Mouse (Mus musculus): Measurements from ENCODE around the gene Nrsn2. TPM values are rescaled to one million over a fixed set of nuclear protein-coding genes. Genes with fewer than 3 reads are reported as not detected.

Nrsn2 gene
- not detected for total RNA-seq (2021)
- long read RNA-seq, experiment 1: 0 reads
- long read RNA-seq, experiment 2: 0 reads

DNA sequence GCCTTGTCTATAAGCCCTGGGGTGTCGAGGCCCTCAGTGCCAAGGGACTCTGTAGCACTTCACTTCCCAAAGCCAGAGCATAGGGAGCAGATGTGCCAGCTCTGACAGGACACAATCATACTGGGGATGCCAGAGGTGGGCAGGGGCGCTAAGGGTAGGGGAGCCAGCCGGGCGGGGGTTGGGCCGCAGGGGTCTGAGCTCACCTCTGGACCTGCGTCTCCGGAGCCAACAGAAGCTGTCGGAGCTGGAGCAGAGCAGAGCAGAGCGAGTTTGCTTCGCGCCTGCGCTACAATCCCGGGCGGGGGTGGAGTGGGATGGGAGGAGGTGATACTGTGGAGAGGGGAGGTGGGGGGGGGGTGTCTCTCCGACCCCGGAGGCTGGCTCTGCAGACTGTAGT lies at the start of gene Nrsn2:
TSS of gene Nrsn2 (minus strand) at position 294 of the 397 bp plus-strand sequence.
- intact Hi-C loops (cut with DNase I): no loop called here
- DNase-seq: no peak

DNA sequence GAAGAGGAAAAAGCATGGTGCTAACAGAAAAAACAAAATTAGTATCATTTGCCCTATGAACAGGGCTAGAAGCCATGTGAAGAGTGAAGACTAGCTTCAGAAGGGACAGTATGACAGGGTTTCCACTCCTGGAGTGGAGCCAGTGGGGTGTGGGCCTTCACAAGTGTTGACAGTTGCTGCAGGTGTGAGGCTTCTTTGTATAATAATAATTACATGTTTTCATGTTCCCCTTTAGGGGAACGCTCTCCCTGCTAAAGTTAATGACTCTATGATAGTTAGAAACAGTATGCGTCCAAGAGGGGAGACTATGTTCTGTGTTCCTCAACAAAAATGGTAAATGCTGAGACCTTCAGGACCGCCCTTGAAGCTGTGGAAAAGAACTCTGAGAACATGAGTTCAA lies 39.3 kb upstream of the Nrsn2 start:
- no peak for DNase-seq
- intact Hi-C loops (cut with DNase I): no loop called here

DNA sequence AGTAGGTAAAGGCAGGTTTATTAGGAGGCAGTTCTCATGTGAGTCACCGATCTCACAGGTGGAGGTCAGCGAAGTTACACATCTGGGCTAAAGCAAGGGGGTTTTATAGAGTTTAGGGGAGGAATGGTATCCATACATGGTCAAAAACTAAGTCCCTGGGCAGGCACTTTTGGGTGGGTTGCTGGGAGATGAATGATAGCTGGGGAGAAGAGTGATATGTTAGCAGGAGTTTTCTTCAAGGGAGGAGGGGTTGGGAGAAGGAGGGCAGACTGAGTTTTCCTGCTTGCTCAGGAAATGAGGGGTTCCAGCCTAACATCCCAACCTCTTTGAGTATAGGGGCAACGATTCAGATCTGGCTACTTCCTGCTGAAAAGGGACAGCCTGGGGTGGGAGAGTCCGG lies 38.8 kb upstream of the Nrsn2 start, which contains the start of gene 6820408C15Rik:
TSS of gene 6820408C15Rik (plus strand) at position 301 of the 400 bp plus-strand sequence.
- no peak for DNase-seq
- intact Hi-C loops (cut with DNase I): no loop called here

DNA sequence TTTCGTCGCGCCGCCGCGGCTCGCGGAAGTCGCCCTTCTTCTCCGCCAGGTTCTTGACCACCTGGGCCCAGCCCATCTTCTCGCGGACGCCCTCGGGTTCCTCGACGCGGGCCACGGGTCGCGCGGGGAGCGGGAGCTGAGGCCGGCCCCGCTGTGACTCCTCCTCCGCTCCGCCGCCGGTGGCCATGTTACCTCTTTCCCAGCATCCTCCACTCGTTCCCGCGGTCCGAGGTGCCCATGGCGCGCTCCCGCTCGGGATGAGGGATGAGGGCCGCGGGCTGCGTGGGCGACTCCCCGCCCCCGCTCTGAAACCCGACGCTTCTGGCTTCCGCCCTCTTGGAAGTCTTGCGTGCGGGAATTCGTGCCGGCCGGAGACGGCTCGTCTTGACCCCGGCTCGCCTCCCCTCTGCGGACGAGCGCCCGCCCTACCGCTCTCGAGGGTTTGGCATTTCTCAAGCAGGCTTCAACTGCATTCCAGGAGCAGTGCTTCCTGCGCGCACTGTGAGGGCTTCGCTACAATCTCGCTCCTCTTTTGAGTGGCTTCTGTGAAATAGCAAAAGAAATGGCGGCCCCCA lies 38.2 kb upstream of the Nrsn2 start, which contains the start of gene Zcchc3:
TSS of gene Zcchc3 (minus strand) at position 437 of the 575 bp plus-strand sequence.
- DNase-seq: peak; percentile 69 to 74
- intact Hi-C loops (cut with DNase I): no loop called here

DNA sequence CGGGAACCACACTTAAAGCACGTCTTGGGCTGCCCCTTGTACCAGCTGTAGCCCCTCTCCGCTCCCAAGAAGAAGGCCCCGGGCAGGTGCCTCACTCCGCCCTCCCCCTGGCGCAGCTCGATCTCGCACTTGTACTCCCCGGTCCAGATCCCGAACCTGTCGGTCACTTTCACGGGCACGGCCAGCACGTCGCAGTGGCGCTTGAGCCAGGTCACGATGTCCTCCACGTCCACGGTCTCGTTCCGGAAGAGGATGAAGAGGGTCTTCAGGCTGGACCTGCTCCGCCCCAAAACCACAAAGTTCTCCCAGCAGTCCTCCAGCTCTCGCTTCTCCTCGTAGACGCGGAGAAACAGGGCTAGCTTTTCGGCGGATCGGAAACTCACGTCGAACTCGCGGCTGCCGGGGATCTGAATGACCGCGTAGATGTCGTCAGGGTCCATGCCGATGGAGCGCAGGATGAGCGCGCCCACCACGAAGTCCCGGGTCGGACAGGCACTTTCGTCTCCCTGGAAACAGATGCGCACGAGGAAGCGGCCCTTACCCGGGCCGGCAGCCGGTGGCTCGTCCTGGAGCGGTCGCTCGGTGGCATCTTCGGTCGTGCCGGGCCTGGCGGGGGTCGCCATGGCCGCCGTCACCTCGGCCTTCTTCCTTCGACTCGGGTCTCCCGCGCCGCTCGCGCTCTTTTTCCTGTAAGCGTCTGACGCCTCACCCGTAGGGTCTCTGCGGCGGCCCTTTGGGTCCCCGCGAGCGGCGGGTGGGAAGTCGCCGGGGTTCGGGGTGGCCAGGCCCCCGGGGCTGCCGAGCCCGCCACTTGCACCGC lies 37.5 kb upstream of the Nrsn2 start:
- DNase-seq: peak in 1 of 2 experiments; percentile 29
- intact Hi-C loops (cut with DNase I): no loop called here

DNA sequence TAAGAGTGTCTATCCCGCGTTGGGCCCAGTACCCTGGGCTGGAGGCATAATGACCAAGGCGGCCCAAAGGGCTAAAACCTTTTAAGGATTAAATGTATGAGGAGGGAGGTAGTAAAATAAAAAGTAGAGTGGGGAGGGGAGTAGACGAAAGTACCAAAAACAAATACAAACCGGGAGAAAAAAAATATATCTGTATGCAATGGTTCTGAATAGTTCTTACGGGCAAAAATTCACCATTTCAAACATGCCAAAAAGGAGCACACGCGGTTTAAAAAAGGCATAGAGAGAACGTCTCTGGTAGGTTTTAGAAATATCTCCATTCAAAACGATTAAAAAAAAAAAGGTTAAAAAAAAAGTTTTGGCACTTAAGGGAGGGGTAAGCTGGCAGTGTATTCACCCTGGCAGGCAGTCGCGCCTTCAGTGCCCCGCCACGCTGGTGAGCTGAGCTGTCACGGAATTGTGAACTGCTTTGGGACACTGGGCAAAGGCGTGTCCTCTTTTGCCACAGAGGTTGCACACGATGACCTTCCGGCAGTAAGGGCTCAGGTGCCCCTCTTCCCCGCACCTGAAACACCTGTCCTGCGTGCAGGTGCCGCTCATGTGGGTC lies 36.8 kb upstream of the Nrsn2 start:
- DNase-seq: no peak
- intact Hi-C loops (cut with DNase I): no loop called here

DNA sequence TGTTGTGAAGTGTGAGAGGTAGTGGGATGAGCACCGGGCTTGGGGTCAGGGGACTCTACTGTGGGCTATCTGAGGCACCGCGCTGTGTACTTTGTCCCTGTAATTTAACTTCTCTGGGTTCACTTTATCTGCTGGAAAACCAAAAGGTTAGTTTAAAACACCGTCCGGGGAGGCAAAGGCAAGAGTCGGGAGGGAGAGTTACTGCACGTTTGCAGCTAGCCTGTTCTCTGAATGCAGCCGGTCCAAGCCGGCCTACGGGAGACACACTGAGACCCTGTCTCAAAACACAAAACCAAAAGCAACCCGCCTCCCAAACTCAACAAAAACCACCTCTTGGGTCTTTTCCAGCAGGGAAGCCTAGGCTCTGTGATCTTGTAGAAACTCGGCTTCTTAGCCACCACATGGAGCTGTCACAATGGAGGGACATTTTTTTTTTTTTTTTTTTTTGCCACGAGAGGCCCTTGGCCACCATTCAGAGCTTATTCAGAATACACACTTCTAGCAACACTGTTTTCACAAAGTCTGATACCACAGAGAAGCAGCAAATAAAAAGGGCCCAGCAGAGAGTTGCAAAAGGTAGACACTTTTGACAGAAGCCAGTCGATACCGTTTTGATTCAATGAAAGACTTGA lies 36.2 kb upstream of the Nrsn2 start:
- intact Hi-C loops (cut with DNase I): no loop called here
- no peak for DNase-seq

DNA sequence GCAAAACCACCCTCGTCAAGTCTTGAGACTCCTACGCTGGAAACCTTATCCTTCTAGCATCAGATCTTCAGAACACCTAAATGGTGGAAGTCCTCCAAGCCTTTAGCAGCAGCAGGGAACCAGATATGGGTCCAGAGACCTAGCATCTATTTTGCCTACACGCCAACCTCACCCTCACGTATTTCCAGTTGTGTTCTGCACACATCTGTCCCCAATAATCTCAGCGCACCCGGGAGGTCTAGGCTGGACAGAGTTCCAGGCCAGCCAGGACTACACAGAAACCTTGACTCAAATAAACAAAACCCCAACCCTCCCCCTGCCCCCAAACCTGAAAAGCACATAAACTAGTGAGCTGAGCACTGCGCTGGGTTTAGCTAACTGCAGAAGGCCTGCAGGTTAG lies 35.0 kb upstream of the Nrsn2 start:
- intact Hi-C loops (cut with DNase I): no loop called here
- DNase-seq: no peak

DNA sequence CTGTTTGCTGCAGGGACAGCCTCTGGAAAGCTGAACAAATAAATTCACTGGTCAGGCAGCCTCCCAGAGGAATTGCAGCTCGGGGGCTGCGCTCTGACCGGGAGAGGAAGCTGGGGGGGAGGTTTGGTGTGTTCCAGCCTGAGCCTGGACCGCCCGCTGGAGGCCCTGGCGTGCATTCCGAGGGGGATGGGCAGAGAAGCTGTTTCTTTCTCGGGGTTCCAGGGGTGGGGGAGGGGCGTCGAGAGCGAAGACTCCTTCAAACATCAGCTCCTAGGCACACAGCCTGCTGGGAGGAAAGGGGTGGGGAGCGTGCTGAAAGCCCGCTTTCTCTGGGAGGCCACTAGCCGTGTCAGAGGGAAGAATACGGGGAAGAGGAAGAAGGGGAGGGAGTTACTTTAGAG lies 34.5 kb upstream of the Nrsn2 start:
- DNase-seq: peak; percentile 45 to 63
- intact Hi-C loops (cut with DNase I): no loop called here

DNA sequence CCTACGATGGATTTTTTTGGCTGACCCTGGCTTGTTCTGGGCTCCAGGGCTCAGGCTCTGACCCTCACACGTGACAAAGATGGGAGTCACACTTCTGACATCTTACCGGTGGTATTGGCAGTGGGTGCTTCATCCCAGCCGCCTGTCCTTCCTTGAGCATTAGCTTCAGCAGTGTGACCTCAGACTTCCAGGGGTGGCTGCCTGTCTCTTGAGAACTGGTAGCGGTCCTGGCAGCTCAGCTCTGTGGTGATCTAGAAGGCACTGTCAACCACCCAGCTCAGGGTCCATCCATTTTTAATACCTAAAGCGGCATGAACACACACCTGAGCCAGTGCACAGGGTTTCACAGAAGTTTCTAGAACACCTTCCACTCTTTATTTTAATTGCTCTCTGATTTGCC lies 33.3 kb upstream of the Nrsn2 start:
- intact Hi-C loops (cut with DNase I): no loop called here

DNA sequence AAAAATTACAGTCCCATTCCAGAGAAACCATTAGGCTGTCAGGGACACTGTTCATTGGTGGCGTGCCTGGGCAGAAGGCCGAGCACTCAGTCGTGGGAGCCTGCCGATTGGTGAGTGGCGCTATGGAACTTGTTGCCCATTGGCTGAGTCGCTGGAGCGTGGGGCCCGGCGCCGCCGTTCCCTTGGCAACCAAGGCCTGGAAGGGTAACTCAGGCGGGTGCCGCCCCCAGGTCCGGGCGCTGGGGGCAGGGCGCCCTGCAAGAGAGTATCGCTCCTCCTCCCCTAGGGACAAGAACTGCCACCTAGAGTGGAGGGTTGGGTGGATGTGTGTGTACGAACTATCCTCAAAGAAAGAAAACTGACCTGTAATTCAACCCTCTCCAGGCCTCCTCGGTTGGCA lies 29.7 kb upstream of the Nrsn2 start:
- intact Hi-C loops (cut with DNase I): no loop called here
- DNase-seq: peak; percentile 84 to 90

More for the DNA sequence above, 33.3 kb upstream of the Nrsn2 start:
- no peak for DNase-seq

DNA sequence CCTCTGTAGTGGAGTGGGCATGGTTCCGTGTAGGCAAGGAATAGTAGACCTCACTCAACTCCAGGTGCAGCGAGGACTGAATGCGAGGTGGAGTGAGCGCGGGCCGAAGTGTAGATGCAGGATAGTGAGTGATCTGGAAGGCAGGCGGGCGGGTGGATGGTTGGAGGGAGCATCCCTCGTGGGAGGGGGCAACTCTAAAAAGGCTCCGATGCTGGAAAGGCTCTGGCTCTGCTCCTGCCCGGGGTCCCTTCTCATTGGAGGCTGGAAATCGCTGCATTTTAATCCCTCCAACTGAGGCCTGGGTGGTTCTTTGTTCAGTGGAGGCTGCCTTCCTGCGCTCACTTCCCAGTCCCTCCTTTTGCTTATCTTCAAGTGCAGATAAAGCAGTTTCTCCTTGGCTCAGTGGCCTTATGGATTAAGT lies 22.7 kb upstream of the Nrsn2 start:
- intact Hi-C loops (cut with DNase I): no loop called here
- no peak for DNase-seq

DNA sequence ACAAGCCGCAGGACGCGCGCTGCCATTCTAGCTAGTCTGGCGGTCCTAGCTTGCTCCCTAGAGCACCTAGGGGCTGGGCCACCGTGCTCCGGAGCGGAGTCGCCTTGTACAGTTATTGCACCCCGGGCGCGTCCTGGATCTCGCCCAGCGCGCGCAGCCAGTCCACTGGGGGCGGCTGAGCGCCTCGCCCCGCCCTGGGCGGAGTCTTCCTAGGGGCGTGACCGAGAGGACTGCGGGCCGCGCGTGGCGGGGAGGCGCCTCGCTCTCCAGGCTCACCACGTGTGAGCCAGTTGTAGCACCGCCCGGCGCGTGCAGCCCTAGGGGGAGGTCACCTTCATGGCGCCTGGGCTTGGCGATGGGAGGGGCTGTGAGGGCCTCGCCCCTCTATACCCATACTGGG lies 22.3 kb upstream of the Nrsn2 start:
- intact Hi-C loops (cut with DNase I): no loop called here
- DNase-seq: peak; percentile 86 to 88

DNA sequence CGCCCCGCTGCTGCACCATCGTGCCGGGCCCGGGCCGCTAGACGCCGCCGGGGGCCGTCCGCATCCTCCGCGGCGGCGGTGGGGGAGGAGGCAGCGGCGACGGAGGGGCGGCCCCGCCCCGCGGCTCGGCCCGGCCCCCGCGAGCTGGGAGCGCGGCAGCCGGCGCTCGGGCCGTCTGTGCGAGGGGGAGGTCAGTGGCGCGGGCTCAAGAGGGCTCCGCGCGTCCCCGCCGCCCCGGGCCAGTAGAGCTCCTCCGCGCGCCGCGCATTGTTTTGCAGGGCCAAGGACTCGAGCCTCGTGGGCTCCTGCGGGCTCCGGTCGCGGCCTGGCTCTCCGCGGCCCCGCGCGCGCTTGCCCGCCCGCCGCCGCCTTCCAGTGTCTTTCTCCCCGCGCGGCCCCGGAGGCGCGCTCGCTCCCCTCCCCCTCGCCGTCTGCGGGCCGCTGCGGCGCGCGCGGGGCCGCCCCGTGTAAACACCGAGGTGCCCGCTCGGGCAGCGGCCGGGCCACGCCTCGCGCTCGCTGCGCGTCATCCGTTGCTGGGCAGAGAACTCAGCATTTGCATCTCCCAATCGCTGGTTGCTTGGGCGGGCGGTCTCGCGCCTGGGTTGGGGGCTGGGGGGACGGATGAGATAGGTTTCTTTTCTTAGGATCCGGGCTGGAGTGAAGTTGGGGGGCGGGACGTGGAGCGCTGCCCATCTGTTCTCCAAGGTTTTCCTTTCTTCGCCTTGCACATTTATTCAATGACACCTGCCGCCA lies 21.4 kb upstream of the Nrsn2 start, which contains the start of gene Sox12:
TSS of gene Sox12 (minus strand) at position 384 of the 756 bp plus-strand sequence.
- intact Hi-C loops (cut with DNase I): no loop called here
- peak; percentile 93 for DNase-seq

DNA sequence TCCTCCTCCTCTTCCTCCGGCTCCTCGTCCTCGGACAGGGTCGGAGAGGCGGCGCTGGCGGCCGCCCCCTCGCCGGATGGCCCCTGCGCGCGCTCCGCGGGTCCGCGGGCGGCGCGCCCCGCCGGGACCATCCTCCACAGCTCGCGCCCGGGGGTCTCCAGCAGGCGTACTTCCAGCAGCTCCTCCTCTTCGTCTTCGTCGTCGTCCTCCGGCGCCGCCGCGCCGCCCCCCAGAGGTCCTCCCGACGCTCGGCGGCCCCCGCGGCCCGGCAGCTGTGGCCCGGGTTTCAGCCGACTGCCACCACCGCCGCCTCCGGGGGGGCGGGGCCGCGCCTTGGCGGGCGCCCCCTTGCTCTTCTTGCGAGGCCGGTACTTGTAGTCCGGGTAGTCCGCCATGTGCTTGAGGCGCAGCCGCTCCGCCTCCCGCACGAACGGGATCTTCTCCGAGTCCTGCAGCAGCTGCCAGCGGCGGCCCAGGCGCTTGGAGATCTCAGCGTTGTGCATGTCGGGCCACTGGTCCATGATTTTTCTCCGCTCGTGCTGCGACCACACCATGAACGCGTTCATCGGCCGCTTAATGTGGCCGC lies 20.7 kb upstream of the Nrsn2 start:
- intact Hi-C loops (cut with DNase I): no loop called here
- DNase-seq: peak; percentile 63 to 69

DNA sequence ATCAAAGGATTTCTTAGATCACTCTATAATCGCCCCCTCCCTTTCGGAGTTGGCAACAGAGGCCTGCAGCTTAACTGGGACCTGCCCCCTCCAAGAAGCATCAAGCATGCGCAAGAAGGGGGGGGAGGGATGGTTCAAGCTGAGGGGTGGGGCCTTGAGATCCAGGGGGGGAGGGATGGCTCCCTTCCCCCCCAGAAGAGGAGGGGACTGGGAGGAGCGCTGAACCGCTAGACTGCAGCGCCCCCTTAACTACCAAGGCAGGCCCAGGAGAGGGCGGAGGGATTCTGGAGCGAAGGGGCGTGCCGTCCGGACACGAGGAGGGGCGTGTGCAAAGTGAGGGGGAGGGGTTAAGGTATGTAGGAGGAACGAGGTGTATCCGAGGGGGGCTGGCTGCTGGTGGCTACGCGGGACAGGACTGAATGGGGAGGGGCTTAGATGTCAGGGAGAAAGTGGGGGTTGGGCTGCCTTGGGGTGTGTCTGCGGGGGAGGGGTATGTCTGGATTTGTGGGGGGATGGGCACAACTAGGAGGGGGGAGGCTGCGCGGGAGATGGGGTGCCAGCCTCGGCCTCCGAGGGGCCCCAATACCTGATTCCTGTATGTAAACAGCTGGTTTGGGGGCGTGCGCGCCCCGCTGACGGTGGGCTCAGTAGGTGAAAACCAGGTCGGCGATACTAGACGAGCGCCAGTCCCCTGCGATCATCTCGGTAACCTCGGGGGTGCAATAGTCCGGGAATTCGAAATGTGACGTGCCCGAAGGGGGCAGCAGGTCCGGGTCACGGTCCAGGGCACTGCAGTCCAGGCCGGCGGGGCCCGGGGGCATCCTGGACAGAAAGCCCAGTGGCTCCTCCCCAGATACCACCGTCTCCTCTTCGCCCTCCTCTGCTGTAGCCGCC lies 19.9 kb upstream of the Nrsn2 start:
- intact Hi-C loops (cut with DNase I): no loop called here
- peak; percentile 63 to 69 for DNase-seq

DNA sequence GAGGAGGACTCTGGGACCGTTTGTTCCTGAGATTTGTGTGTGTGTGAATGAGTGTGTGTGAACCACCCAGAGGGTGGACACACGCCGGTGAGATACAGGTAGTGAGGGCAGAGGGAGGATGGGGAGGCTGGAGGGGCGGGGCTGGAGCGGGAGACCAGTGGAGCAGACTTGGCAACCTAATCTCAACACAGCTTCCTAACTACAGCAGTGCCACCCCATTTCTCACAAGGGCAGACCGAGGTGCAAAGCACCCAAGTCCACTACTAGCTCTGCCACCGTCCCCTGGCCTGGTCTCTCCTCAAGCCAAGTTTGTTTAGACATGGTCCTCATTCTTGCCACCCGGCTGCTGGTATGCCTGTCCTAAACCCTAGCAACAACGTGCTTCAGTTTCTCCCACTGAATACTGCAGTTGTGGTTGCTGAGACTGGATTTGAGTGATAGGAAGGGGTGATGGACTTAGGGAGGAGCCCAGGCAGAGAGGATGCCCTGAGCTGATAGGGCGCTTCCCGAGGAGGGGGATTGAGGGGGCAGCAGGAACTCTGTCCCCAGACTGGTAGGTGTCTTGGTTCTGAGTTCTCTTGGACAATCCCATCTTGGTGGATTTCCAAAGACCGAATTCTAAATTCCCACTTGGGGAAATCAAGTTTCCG lies 19.0 kb upstream of the Nrsn2 start:
- intact Hi-C loops (cut with DNase I): no loop called here

More for the DNA sequence above, 19.0 kb upstream of the Nrsn2 start:
- no peak for DNase-seq

Measured in gastrocnemius, postnatal 36 days (tissue).